Mouse (Mus musculus): ENCODE measurements around the gene Nlgn2. TPM values are rescaled to one million over a fixed set of nuclear protein-coding genes. Genes with fewer than 3 reads are reported as not detected.

The Nlgn2 gene
- total RNA-seq, 1 experiment from 2014 or later: not detected

DNA sequence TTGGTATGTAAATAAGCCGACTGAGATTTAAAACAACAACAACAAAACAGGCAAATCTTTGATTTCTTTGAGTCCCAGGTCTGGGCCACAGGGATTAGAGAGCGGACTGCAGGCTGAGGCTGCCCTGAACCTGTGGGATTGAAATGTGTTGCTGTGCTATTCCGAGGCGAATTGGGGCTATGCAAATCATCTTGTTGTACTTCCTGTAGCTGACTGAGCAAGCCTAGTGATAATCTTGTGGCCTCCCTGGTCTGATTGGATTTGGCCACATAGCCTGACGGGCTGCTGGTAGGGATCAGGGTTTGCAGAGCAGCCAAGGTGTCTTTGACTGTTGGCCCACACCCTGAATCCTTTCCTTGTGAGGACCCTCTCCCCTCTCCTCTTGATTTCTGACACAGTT is 62.6 kb downstream of the Nlgn2 start:
- peak; percentile 43; the same call in 1 of the 2 replicates for ATAC-seq (ENCODE audit: extremely low read depth, insufficient number of reproducible peaks, low FRiP score, poor library complexity, severe bottlenecking)

Other genes starting within 250 kb of the Nlgn2 start
- gene Atp1b2, start 231.8 kb downstream of the Nlgn2 start, total RNA-seq (2017): not detected in 2 replicates
- gene Shbg, start 219.9 kb downstream of the Nlgn2 start, total RNA-seq (2017): not detected in 2 replicates
- not detected in 2 replicates for gene Sat2, start 215.8 kb downstream of the Nlgn2 start, total RNA-seq (2017)
- gene Fxr2, start 204.8 kb downstream of the Nlgn2 start, total RNA-seq (2017): 75.8 and 86.1 TPM in 2 replicates
- 1.5 and 2.1 TPM in 2 replicates for gene Sox15, start 182.5 kb downstream of the Nlgn2 start, total RNA-seq (2017)
- 35.6 and 41.3 TPM in 2 replicates for gene Mpdu1, start 175.1 kb downstream of the Nlgn2 start, total RNA-seq (2017)
- 82.6 and 91.5 TPM in 2 replicates for gene Cd68, start 171.6 kb downstream of the Nlgn2 start, total RNA-seq (2017)
- 265 and 300 TPM in 2 replicates for gene Eif4a1, start 165.4 kb downstream of the Nlgn2 start, total RNA-seq (2017)
- 92.3 and 106 TPM in 2 replicates for gene Senp3, start 155.7 kb downstream of the Nlgn2 start, total RNA-seq (2017)
- gene Tnfsf13, start 152.0 kb downstream of the Nlgn2 start, total RNA-seq (2017): 3.3 and 3.7 TPM in 2 replicates
- gene Tnfsf12, start 141.9 kb downstream of the Nlgn2 start, total RNA-seq (2017): 0.70 and 0.74 TPM in 2 replicates
- gene Tnfsfm13, start 141.7 kb downstream of the Nlgn2 start, total RNA-seq (2017): 0.58 and 0.86 TPM in 2 replicates
- 40.2 and 59.4 TPM in 2 replicates for gene Polr2a, start 79.1 kb downstream of the Nlgn2 start, total RNA-seq (2017)
- gene Slc35g3, start 75.8 kb downstream of the Nlgn2 start, total RNA-seq (2017): not detected in 2 replicates
- 22.0 and 27.8 TPM in 2 replicates for gene Zbtb4, start 71.9 kb downstream of the Nlgn2 start, total RNA-seq (2017)
- 3.5 and 5.3 TPM in 2 replicates for gene Chrnb1, start 41.8 kb downstream of the Nlgn2 start, total RNA-seq (2017)
- gene Fgf11, start 35.9 kb downstream of the Nlgn2 start, total RNA-seq (2017): not detected in 2 replicates
- gene Tmem102, start 32.2 kb downstream of the Nlgn2 start, total RNA-seq (2017): 0.58 TPM in 1 of 2 replicates, not detected in the other
- not detected in 2 replicates for gene Gm39566, start 22.5 kb downstream of the Nlgn2 start, total RNA-seq (2017)
- 0.47 TPM in 1 of 2 replicates, not detected in the other for gene Spem2, start 19.3 kb downstream of the Nlgn2 start, total RNA-seq (2017)
- not detected in 2 replicates for gene Spem1, start 15.6 kb downstream of the Nlgn2 start, total RNA-seq (2017)
- gene Tmem256, start 730 bp upstream of the Nlgn2 start, total RNA-seq (2017): 9.1 and 13.3 TPM in 2 replicates
- 4.4 and 5.0 TPM in 2 replicates for gene Plscr3, start 8.6 kb upstream of the Nlgn2 start, total RNA-seq (2017)
- gene Tnk1, start 20.9 kb upstream of the Nlgn2 start, total RNA-seq (2017): not detected in 2 replicates
- gene Tmem95, start 40.2 kb upstream of the Nlgn2 start, total RNA-seq (2017): not detected in 2 replicates
- 9.0 and 9.5 TPM in 2 replicates for gene Kctd11, start 43.6 kb upstream of the Nlgn2 start, total RNA-seq (2017)
- 245 and 247 TPM in 2 replicates for gene Acap1, start 57.8 kb upstream of the Nlgn2 start, total RNA-seq (2017)
- gene 2810408A11Rik, start 63.2 kb upstream of the Nlgn2 start, total RNA-seq (2017): 2.8 and 3.8 TPM in 2 replicates
- 64.1 and 71.1 TPM in 2 replicates for gene Neurl4, start 63.3 kb upstream of the Nlgn2 start, total RNA-seq (2017)
- gene Gps2, start 76.1 kb upstream of the Nlgn2 start, total RNA-seq (2017): 103 TPM in 2 replicates
- 155 and 165 TPM in 2 replicates for gene Eif5a, start 84.2 kb upstream of the Nlgn2 start, total RNA-seq (2017)
- not detected in 2 replicates for gene Ybx2, start 98.0 kb upstream of the Nlgn2 start, total RNA-seq (2017)
- not detected in 2 replicates for gene Slc2a4, start 110.4 kb upstream of the Nlgn2 start, total RNA-seq (2017)
- 0.47 TPM in 1 of 2 replicates, not detected in the other for gene Cldn7, start 127.0 kb upstream of the Nlgn2 start, total RNA-seq (2017)
- gene Ctdnep1, start 143.4 kb upstream of the Nlgn2 start, total RNA-seq (2017): 31.4 and 42.8 TPM in 2 replicates
- gene Elp5, start 144.7 kb upstream of the Nlgn2 start, total RNA-seq (2017): 21.6 and 23.2 TPM in 2 replicates
- gene Gabarap, start 153.4 kb upstream of the Nlgn2 start, total RNA-seq (2017): 397 and 455 TPM in 2 replicates
- gene Phf23, start 158.0 kb upstream of the Nlgn2 start, total RNA-seq (2017): 74.4 and 80.3 TPM in 2 replicates
- 41.0 and 41.7 TPM in 2 replicates for gene Dvl2, start 162.8 kb upstream of the Nlgn2 start, total RNA-seq (2017)
- 45.2 and 46.7 TPM in 2 replicates for gene Acadvl, start 177.6 kb upstream of the Nlgn2 start, total RNA-seq (2017)
- 2.4 and 2.9 TPM in 2 replicates for gene Dlg4, start 179.2 kb upstream of the Nlgn2 start, total RNA-seq (2017)
- gene Asgr1, start 216.3 kb upstream of the Nlgn2 start, total RNA-seq (2017): not detected in 2 replicates